Mouse (Mus musculus) embryonic facial prominence, embryonic 15.5 days (tissue): ENCODE measurements around the gene Itgb6. TPM values are rescaled to one million over a fixed set of nuclear protein-coding genes. Genes with fewer than 3 reads are reported as not detected.
A peak's percentile ranks its signal among the peaks of the same experiment; 100 is the strongest.

Experiments used
- ATAC-seq: fragments of 200-750 bp; cut with Nextera tagmentation; 2 replicates; pipeline ENCODE4 v1.8.0; 2017; ENCODE audit warnings: low read depth, moderate TSS enrichment; ENCODE audit not compliant: insufficient number of reproducible peaks, low FRiP score, low TSS enrichment
- H3K27ac ChIP-seq: fragments of 300-500 bp; sonication (generic); replicated peaks from 2 replicates; pipeline ENCODE4 v1.5.1; 2015; ENCODE audit warnings: mild to moderate bottlenecking, inconsistent platforms
- H3K27me3 ChIP-seq: fragments of 300-500 bp; sonication (generic); 2 replicates; pipeline ENCODE4 v1.6.1; 2015; ENCODE audit warnings: inconsistent platforms
- H3K36me3 ChIP-seq: fragments of 300-500 bp; sonication (generic); 2 replicates; pipeline ENCODE4 v1.6.1; 2015; ENCODE audit warnings: mild to moderate bottlenecking, inconsistent platforms
- H3K4me1 ChIP-seq: fragments of 300-500 bp; sonication (generic); 2 replicates; pipeline ENCODE4 v1.6.1; 2015; ENCODE audit warnings: inconsistent platforms
- H3K4me2 ChIP-seq: fragments of 300-500 bp; sonication (generic); replicated peaks from 2 replicates; pipeline ENCODE4 v1.6.1; 2015; ENCODE audit warnings: mild to moderate bottlenecking, inconsistent platforms
- H3K4me3 ChIP-seq: fragments of 300-500 bp; sonication (generic); replicated peaks from 2 replicates; pipeline ENCODE4 v1.5.1; 2015; ENCODE audit warnings: mild to moderate bottlenecking, inconsistent platforms
- H3K9ac ChIP-seq: fragments of 300-500 bp; sonication (generic); 2 replicates; pipeline ENCODE4 v1.6.1; 2015; ENCODE audit warnings: inconsistent platforms
- H3K9me3 ChIP-seq: fragments of 300-500 bp; sonication (generic); replicated peaks from 2 replicates; pipeline ENCODE4 v1.6.1; 2016; ENCODE audit warnings: inconsistent platforms
- WGBS: fragments of 180-500 bp; shearing (Covaris S2); methylation state at CpG from one replicate; pipeline ENCODE4 v1.1.7; 2015; 5-methylcytosine and 5-hydroxymethylcytosine counted together
- polyA plus RNA-seq: library from polyadenylated mRNA; unstranded; fragments of >200 nt; fragmentation: Nextera tagmentation; extraction: Ambion mirVana; gene quantifications from 2 replicates; pipeline ENCODE4 v1.2.1, GENCODE M21; 2015

Gene Itgb6
- polyA plus RNA-seq, 1 experiment from 2014 or later = 2.9 TPM

- Histone ChIP-seq H3K4me2 (peak overlapping the region; percentile 90), H3K27me3 (no peaks in the 10 kb centered on the region), H3K4me3 (peak overlapping the region; percentile 48), H3K4me1 (peaks cover 16% of the 10 kb centered on the region), H3K9me3 (no peaks in the 10 kb centered on the region), H3K9ac (no peak overlapping the region), H3K27ac (no peak overlapping the region), H3K36me3 (no peaks in the 10 kb centered on the region)
- ATAC-seq = no peak
- 24% methylated on average over 21 of the region's 21 CpGs for WGBS
Measured at GRCm38 (mm10) chr2:60552177-60552901, 170.1 kb downstream of the Itgb6 start.

GRCm38 (mm10) chr2:60551673-60552072 lies 170.8 kb downstream of the Itgb6 start:
- peaks cover 16% of the 10 kb centered on the region for H3K4me1 ChIP-seq
- H3K9ac ChIP-seq = no peak overlapping the region
- H3K27me3 ChIP-seq = no peaks in the 10 kb centered on the region
- no peak overlapping the region for H3K27ac ChIP-seq
- H3K4me3 ChIP-seq = no peak overlapping the region
- H3K4me2 ChIP-seq = no peak overlapping the region
- H3K9me3 ChIP-seq = no peaks in the 10 kb centered on the region
- H3K36me3 ChIP-seq = no peaks in the 10 kb centered on the region
- no peak for ATAC-seq
- WGBS = 57% methylated on average over 2 of the region's 2 CpGs

DNA sequence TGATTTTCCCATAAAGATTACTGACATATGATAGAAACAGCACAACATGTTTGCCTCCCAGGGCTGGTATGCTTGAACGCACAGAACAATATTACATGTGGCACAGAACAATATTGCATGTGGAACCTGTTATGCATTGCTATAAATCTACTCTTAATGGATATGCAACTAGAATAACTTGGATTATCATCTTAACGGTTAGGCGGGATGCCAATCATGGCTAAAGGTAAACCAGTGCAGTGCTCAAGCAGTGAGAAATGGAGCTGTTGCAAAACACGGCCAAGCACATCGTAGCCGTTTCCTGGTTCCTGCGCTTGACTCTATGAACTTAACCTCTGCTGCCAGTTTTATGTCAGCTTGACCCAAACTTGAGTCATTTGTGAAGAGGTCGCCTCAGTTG lies 171.9 kb downstream of the Itgb6 start:
- no peaks in the 10 kb centered on the region for H3K27me3 ChIP-seq
- H3K4me1 ChIP-seq = peaks cover 19% of the 10 kb centered on the region
- WGBS = 91% methylated on average over 8 of the region's 8 CpGs
- H3K9me3 ChIP-seq = no peaks in the 10 kb centered on the region
- H3K36me3 ChIP-seq = no peaks in the 10 kb centered on the region
- no peak for ATAC-seq
- no peak overlapping the region for H3K27ac ChIP-seq
- H3K4me3 ChIP-seq = no peak overlapping the region
- no peak overlapping the region for H3K9ac ChIP-seq
- H3K4me2 ChIP-seq = no peak overlapping the region

DNA sequence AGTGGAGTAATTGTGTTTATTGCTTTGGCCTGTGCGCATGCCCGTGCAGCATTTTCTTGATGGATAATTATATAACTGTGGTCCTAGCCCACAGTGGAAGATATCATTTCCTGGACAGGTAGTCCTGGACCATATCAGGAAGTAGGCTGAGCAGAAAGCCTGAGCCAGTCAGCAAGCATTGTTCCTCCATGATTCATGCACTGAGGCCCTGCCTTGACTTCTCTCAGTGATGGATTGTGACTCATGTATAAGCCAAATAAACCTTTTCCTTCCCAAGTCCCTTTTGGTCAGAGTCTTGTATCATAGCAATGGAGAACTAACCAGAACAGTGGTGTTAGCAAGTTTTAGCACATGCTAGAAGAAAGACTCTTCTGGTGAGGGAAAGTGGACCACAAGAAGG lies 172.6 kb downstream of the Itgb6 start:
- Histone ChIP-seq H3K4me1 (peaks cover 22% of the 10 kb centered on the region), H3K4me2 (no peak overlapping the region), H3K4me3 (no peak overlapping the region), H3K9me3 (no peaks in the 10 kb centered on the region), H3K36me3 (no peaks in the 10 kb centered on the region), H3K27ac (no peak overlapping the region), H3K9ac (no peak overlapping the region), H3K27me3 (no peaks in the 10 kb centered on the region)
- ATAC-seq = no peak
- WGBS = 89% methylated on average over 2 of the region's 2 CpGs

Other genes starting within 250 kb of the Itgb6 start
- 3.1 and 4.1 TPM in 2 replicates for gene Pla2r1, start 169.3 kb downstream of the Itgb6 start, polyA plus RNA-seq
- 128 and 144 TPM in 2 replicates for gene Rbms1, start 240.5 kb upstream of the Itgb6 start, polyA plus RNA-seq